Mouse (Mus musculus): Measurements from ENCODE around the gene Fbxl19.

- no peak for TF ChIP-seq CTCF (IDR thresholded peaks at IDR 0.05; ENCODE audit: borderline replicate concordance, extremely low read depth, insufficient read depth, insufficient read length)
- no peak for TF ChIP-seq POLR2A (IDR thresholded peaks at IDR 0.05; ENCODE audit: borderline replicate concordance, extremely low read depth, insufficient read depth, insufficient read length, poor library complexity, severe bottlenecking)
These were observed 6.1 kb downstream of the Fbxl19 start for GRCm38 (mm10) chr7:127750131-127751127.
